Mouse (Mus musculus) spleen, embryonic (tissue): ENCODE measurements around the gene Gabra1.

ENCODE experiments used
- CTCF ChIA-PET: fragments of 350-600 bp; sonication (Branson Sonifier 250); formaldehyde crosslinking; loops from one replicate; lab custom pipeline; 2022; lab: Charles Lee

Gabra1 gene

DNA sequence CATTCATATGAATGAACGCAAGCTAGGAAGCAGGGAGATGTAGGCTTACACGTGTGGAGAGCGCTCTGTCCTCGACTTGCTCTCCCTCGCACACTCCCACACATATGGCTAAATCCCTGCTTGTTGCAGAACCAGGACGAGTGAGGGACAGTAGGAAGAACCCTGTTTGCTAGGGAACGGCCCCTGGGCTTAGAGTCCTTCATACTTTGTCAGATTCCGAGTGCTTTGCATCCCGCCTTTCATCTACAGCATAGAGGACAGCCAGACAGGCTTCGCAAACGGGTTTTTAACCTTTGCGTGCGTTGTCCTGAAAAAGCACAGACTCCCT lies at the start of gene Gabra1:
Gene Gabra1, minus strand, starts transcription at position 106 of the 328 bp plus-strand sequence.
- CTCF ChIA-PET = no interaction called here

- CTCF ChIA-PET = no interaction called here
These were observed 531 bp downstream of the Gabra1 start for GRCm38 (mm10) chr11:42181973-42182824.

GRCm38 (mm10) chr11:42181426-42181825 lies 1.3 kb downstream of the Gabra1 start:
- CTCF ChIA-PET = no interaction called here

DNA sequence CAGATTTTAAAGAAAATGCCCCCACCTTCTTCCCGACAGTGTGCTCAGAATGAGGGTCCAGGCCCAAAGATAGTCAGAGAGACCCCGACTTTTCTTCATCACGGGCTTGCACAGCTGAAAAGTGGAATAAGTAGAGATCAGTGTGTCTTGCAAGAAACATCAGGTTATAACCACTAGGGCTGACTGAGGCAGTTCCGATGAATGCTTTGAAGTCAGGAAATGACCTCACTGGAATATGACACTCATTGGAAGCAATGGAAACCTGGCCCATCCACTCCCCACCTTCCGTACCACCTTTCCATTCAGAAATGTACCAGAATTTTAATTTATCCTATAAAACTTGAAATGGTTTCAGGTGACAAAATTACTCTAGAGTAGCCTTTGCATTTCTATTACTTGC lies 3.2 kb downstream of the Gabra1 start:
- CTCF ChIA-PET = no interaction called here

DNA sequence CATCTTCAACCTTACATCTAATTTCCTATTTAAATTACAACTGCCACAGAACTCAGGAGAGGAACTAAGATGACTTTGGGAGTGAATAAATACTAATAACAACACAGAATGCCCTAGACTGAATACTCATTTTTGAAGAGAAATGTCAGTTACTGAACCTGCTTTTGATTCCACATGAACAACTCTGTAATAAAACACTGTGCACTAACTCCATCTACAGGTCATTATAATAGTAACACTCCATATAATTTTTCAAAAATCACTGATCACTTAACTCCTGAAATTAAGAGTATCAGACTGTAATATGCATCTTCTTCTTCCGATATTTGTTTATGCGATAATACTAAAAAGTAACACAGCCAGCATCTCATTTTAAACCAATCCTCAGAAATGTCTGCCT lies 4.4 kb downstream of the Gabra1 start:
- CTCF ChIA-PET = no interaction called here

GRCm38 (mm10) chr11:42151396-42151795 lies 31.3 kb downstream of the Gabra1 start:
- CTCF ChIA-PET = no interaction called here

GRCm38 (mm10) chr11:42116931-42117330 lies 65.8 kb downstream of the Gabra1 start:
- CTCF ChIA-PET = no interaction called here

GRCm38 (mm10) chr11:42110051-42110450 lies 72.7 kb downstream of the Gabra1 start:
- CTCF ChIA-PET = no interaction called here

DNA sequence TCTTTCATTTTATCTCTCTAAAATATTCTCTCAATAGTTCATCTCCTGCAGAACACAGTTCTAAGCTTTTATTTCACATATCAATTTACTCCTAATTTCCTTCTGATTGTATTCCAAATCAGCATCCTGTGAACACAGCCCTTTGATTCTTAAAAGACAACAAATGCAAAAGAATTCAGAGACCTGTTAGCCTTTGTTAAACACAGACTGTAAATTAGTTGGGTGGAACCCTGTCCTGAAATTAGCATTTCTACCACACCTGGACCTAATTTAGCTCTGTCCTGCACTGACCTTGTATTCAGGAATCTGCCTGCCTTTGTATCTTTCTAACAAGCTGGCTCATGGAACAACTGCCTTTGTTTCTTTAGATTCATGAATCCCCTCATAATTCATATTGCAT lies 73.1 kb downstream of the Gabra1 start:
- CTCF ChIA-PET = no interaction called here

DNA sequence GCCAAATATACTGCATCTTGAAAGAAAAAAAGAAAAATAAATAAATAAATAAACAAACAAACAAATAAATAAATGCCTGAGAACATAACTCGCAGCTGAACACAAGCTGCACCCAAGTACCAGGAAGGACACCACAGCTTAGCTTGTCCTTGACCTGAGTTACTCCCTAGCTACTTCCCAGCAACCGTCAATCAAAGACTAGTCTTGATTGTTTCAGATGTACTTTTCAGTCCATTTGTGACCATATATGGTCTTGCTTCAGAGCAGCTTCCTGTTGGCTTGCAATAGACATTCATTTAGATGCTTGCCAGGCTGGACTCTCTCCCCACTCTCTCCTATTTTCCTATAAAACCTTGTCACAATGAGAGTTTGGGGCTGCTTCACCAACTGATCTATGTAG lies 87.2 kb downstream of the Gabra1 start:
- CTCF ChIA-PET = no interaction called here
